Mouse (Mus musculus): Measurements from ENCODE around the gene Zfp362. TPM values are rescaled to one million over a fixed set of nuclear protein-coding genes. Genes with fewer than 3 reads are reported as not detected.

Zfp362 gene
- polyA plus RNA-seq, 1 experiment from 2014 or later = 23.5 TPM

DNA sequence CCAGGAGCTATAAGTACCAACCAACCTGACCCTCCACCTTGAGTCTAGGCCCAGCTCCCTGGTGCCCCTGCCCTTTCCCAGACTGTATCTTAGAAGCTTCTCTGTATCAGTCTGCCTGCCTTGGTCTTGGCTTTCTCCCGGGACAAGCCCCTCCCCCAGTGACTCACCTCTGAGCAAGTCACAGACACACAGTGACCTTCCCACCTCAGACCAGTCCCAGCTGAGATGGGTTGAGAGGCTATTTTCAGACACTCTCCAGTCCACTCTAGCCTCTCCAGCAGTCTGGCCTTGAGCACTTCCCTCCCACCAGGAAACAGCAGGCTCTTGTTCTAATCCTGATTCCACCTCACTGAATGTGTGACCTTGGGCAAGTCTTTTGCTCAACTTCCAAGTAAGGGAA lies 12.1 kb downstream of the Zfp362 start:
- ATAC-seq = no peak
- 23% methylated on average over 1 of the region's 1 CpGs for WGBS
- H3K36me3 ChIP-seq = no peaks in the 10 kb centered on the region
- H3K9me3 ChIP-seq = no peaks in the 10 kb centered on the region
- no peaks in the 10 kb centered on the region for H3K27me3 ChIP-seq (replicated peaks)
- no peak overlapping the region for H3K27ac ChIP-seq
- H3K4me2 ChIP-seq (replicated peaks) = no peak overlapping the region
- no peak overlapping the region for H3K4me3 ChIP-seq (replicated peaks)
- peaks cover 22% of the 10 kb centered on the region for H3K4me1 ChIP-seq (replicated peaks)
- H3K9ac ChIP-seq = no peak overlapping the region

DNA sequence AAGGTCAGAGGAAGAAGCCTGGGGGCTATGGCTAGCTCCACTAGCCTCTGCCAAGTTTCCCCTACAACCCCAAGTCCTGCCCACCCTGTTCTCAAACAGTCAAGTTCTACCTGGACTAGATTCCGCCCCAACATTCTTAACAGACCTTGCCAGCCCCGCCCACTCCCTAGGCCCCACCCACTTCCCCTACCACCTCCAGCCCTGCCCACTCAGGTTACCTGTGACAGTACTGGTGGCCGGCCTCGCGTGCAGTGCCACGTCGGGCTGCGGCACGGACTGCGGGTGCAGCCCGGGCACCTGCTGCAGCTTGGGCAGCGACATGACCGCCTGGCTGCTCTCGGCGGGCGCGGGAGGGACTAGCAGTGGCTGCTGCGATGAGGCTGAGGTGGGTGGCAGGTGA lies 16.2 kb downstream of the Zfp362 start:
- H3K9ac ChIP-seq = no peak overlapping the region
- peaks cover 23% of the 10 kb centered on the region for H3K36me3 ChIP-seq
- WGBS = 40% methylated on average over 18 of the region's 18 CpGs
- H3K4me2 ChIP-seq (replicated peaks) = peak overlapping the region; percentile 51
- 0 out of 2 replicates have a peak, but pooled peaks cover 9% of the 10 kb centered on the region for H3K4me1 ChIP-seq (replicated peaks)
- peak; percentile 86 for ATAC-seq
- H3K9me3 ChIP-seq = no peaks in the 10 kb centered on the region
- peak overlapping the region; percentile 27 for H3K4me3 ChIP-seq (replicated peaks)
- no peaks in the 10 kb centered on the region for H3K27me3 ChIP-seq (replicated peaks)
- H3K27ac ChIP-seq = no peak overlapping the region

DNA sequence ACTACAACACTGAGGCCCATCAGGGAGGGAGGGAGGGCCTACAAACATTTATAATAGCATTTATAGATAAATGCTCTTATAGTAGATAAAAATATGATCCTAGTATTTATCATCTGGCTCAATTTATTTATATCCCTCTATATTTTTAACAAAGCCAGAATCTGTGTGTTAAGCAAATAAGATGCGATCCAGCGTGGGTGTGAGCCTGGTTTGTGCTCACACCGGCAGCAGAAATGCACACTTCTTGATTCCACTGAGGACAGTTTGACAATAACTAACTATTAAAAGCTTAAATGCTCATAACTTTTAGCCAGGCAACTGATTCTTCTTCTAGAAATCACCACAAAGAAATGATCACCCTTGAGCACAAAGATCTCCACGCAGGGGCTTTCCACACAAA lies 17.7 kb downstream of the Zfp362 start:
- Histone ChIP-seq H3K4me2 (replicated peaks) (no peak overlapping the region), H3K36me3 (peaks cover 32% of the 10 kb centered on the region), H3K4me1 (replicated peaks) (0 out of 2 replicates have a peak, but pooled peaks cover 9% of the 10 kb centered on the region), H3K4me3 (replicated peaks) (no peak overlapping the region), H3K9me3 (no peaks in the 10 kb centered on the region), H3K27ac (no peak overlapping the region), H3K27me3 (replicated peaks) (no peaks in the 10 kb centered on the region), H3K9ac (no peak overlapping the region)
- ATAC-seq = no peak
- 96% methylated on average over 4 of the region's 4 CpGs for WGBS

DNA sequence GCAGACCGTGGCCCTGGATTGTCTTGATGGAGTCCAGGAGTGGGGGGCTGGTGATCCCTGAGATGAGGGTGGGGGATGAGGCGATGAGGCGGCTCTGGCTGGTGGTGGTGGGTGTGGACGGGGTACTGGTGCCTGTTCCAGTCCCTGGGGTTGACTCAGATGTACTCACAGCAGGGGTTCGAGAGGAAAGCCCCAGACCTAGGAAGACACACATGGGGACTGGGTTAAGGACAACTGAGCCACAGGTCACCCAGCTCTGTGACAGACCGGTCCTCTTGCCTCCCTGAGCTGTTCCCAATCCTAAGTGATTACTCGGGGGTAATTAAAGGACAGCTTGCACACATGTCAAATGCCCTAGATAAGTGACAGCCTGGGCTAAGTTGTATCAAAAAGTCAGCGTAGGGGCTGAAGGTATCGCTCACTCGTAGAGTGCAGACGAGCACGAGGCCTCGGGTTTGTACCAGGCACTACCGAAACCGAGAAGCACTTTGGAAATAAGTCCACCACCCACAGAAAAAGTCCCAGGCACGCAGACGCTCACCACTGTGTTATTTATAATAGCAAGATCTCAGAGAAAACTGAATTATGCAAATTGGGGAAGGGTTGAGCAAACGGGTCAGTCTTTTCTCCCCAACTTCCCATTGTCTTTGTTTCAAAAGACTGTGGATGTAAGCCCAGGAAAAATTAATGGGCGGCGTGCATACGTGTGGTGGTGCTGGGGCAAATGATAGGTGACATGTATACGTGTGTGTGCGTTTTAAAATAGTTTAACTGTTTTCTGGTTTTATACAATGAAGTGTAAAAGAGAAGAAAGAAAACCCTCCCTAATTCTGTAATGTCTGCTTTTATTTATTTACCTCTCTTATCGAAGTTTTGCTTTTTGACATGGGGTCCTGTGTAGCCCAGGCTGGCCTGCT lies 18.6 kb downstream of the Zfp362 start:
- H3K4me2 ChIP-seq (replicated peaks) = no peak overlapping the region
- 90% methylated on average over 24 of the region's 24 CpGs for WGBS
- no peak for ATAC-seq
- H3K36me3 ChIP-seq = peaks cover 32% of the 10 kb centered on the region
- H3K9me3 ChIP-seq = no peaks in the 10 kb centered on the region
- no peaks in the 10 kb centered on the region for H3K27me3 ChIP-seq (replicated peaks)
- no peak overlapping the region for H3K27ac ChIP-seq
- H3K9ac ChIP-seq = no peak overlapping the region
- H3K4me3 ChIP-seq (replicated peaks) = no peak overlapping the region
- 0 out of 2 replicates have a peak, but pooled peaks cover 9% of the 10 kb centered on the region for H3K4me1 ChIP-seq (replicated peaks)

DNA sequence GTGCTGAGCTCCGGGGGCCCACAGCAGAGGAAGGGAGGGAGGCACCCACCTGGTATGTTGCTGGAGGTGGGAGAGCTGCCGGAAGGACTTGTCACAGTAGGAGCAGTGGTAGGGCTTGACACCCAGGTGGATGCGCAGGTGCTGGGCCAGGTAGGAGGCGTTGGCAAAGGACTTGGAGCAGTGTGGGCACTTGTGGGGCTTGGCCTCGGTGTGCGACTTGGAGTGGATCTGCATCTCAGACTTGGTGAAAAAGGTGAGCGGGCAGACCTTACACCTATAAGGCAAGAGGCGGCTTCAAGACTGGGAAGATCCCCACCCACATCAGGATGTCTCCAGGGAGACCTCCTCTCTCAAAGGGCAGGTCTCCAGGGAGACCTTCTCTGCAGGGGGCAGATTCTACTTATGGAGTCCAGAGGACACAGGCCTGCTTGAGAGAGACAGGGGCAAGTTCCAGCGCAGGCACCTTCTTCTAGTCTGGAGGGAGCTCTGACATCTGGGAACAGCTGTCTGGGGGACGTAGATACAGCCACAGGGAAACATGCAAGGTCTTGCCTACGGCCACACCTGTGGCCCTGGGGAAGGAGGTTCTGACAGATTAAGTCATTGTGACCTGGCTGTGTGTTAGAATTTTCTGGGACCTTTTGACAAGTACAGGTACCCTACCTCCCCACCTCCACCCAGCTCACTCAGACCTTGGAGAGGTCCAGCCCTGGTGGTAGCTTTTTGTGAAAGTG lies 19.8 kb downstream of the Zfp362 start:
- no peaks in the 10 kb centered on the region for H3K9me3 ChIP-seq
- no peak overlapping the region for H3K27ac ChIP-seq
- peaks cover 40% of the 10 kb centered on the region for H3K36me3 ChIP-seq
- H3K4me3 ChIP-seq (replicated peaks) = no peak overlapping the region
- 0 out of 2 replicates have a peak, but pooled peaks cover 9% of the 10 kb centered on the region for H3K4me1 ChIP-seq (replicated peaks)
- no peak for ATAC-seq
- 94% methylated on average over 11 of the region's 11 CpGs for WGBS
- H3K9ac ChIP-seq = no peak overlapping the region
- H3K4me2 ChIP-seq (replicated peaks) = no peak overlapping the region
- no peaks in the 10 kb centered on the region for H3K27me3 ChIP-seq (replicated peaks)

DNA sequence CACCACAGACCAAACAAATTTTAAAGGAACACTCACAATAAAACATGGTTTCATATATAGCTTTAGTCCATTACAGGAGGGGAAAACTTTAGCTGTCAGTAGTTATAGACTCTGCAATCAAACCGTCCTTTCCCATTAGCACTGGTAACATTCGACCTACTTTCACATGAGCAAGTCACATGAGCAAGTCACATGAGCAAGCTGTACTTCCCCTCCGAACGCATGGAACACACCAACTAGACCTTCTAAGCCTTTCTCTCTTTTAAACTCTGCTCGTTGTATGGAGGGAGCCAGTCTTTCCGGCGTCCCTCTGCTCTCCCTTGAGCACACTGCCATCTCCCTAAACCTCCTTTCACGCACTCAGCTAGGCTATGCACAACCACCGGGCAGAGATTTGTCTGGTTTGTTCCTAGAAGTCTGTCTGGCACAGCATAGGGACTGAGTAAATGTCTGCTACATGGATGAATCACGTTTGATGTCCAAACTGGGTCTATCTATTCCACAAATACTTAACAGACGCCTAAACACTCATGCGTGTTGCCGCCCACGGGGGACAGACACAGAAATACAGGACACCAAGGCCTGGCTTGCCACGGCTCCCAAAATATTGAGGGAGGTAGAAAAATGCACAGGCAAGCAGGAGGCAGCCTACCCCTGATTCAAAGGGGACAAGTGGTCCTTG lies 20.8 kb downstream of the Zfp362 start:
- Histone ChIP-seq H3K4me2 (replicated peaks) (no peak overlapping the region), H3K9ac (no peak overlapping the region), H3K36me3 (peaks cover 40% of the 10 kb centered on the region), H3K27ac (no peak overlapping the region), H3K9me3 (no peaks in the 10 kb centered on the region), H3K27me3 (replicated peaks) (no peaks in the 10 kb centered on the region), H3K4me3 (replicated peaks) (no peak overlapping the region), H3K4me1 (replicated peaks) (0 out of 2 replicates have a peak, but pooled peaks cover 2% of the 10 kb centered on the region)
- 92% methylated on average over 15 of the region's 15 CpGs for WGBS
- no peak for ATAC-seq

DNA sequence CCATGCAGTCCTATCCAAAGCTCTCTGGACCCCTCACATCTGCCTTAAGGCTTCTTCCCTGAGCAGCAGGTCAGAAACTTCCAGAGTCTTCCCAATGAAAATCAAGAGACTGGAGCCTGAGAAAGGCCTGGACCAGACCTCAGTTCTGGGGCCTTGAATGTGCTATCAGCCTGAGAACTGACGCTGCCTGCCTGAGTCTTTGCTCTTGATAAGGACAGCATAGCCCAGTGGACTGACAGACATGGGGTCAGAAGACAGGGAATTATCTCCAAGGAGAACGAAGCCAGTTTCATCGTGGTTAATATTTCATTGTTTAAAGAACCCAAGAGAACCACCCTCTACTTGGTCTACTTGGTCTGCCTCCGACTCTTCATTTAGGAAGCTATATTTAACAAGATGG lies 23.2 kb downstream of the Zfp362 start:
- Histone ChIP-seq H3K36me3 (peaks cover 42% of the 10 kb centered on the region), H3K27me3 (replicated peaks) (no peaks in the 10 kb centered on the region), H3K4me2 (replicated peaks) (no peak overlapping the region), H3K27ac (no peak overlapping the region), H3K4me1 (replicated peaks) (no peaks in the 10 kb centered on the region), H3K4me3 (replicated peaks) (no peak overlapping the region), H3K9ac (no peak overlapping the region), H3K9me3 (no peaks in the 10 kb centered on the region)
- no peak for ATAC-seq
- 48% methylated on average over 4 of the region's 4 CpGs for WGBS

DNA sequence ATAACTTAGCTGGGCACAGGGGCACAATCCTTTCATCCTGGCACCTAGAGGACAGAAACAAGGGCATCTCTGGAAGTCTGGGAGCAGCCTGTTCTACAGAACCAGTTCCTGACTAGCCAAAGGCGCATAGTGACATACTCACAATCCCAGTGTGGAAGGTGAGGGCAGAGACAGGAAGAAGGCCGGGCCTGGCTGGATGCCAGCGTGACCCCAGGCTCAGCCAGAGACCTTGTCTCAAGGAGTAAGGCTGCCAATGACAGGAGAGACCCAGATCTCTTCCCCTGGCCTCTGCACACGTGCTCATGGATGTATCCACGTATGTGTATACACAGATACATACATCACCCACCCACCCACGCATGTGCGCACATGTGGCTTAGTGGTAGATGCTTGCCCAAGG lies 23.8 kb downstream of the Zfp362 start:
- Histone ChIP-seq H3K36me3 (peaks cover 48% of the 10 kb centered on the region), H3K9ac (no peak overlapping the region), H3K27me3 (replicated peaks) (no peaks in the 10 kb centered on the region), H3K4me1 (replicated peaks) (0 out of 2 replicates have a peak, but pooled peaks cover 2% of the 10 kb centered on the region), H3K4me2 (replicated peaks) (no peak overlapping the region), H3K9me3 (no peaks in the 10 kb centered on the region), H3K27ac (no peak overlapping the region), H3K4me3 (replicated peaks) (no peak overlapping the region)
- ATAC-seq = no peak
- WGBS = 89% methylated on average over 7 of the region's 7 CpGs

DNA sequence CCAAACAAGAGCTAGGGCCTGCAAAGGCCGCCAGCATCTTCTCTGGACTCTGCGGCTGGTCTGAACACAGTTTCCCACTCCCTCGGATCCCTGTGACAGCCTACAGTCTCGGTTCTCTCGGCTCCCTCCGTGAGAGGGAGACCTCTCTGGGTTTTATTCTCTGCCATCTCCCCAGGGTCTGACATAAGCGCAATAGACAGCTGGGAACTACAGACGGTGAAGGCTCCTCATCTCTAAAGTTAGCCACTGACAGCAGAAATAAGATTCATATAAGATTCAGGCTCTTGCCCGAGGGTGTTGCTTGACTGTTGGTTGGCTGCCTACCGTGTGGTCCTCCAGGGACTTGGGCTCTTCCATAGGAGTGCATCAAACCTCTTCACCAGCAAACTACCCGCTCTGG lies 28.3 kb downstream of the Zfp362 start:
- no peak for ATAC-seq
- H3K4me3 ChIP-seq (replicated peaks) = no peak overlapping the region
- H3K9ac ChIP-seq = no peak overlapping the region
- peaks cover 45% of the 10 kb centered on the region for H3K36me3 ChIP-seq
- H3K9me3 ChIP-seq = no peaks in the 10 kb centered on the region
- H3K27me3 ChIP-seq (replicated peaks) = no peaks in the 10 kb centered on the region
- 0 out of 2 replicates have a peak, but pooled peaks cover 4% of the 10 kb centered on the region for H3K4me1 ChIP-seq (replicated peaks)
- WGBS = 78% methylated on average over 11 of the region's 11 CpGs
- H3K27ac ChIP-seq = no peak overlapping the region
- H3K4me2 ChIP-seq (replicated peaks) = no peak overlapping the region

DNA sequence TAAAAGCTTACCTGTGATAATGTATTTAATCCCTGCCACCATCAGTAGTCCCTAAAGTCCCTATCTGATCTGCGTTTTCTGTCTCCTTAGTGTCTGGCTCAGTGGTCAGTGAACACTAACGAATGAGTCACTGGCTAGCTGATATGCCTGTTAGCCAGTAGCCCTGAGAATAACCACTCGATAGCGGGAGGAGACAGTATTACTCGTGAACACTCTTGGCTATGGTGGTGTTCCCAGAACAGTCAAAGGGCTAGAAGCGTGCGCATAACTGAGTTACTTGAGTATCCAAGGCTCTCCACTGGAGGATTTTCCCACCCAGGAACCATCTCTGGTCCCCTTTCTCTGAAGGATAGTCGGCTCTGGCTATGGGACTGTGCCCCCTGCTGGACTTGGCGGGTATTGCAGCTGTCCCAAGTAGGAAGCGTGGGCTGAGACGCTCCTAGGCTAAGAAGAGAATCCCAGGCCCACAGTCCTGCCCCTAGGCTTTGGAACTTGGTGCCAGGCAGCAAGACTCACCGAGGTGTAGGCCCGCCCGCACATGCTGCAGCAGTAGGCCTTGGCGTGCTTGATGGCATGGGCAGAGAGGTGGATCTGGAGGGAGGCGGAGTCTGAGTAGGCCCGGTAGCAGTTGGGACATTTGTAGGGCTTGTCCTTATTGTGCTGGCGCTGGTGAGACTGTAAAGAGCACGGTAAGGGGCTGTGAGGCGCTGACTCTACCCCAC lies 29.1 kb downstream of the Zfp362 start:
- no peaks in the 10 kb centered on the region for H3K9me3 ChIP-seq
- no peaks in the 10 kb centered on the region for H3K27me3 ChIP-seq (replicated peaks)
- H3K4me2 ChIP-seq (replicated peaks) = no peak overlapping the region
- WGBS = 49% methylated on average over 20 of the region's 20 CpGs
- no peak overlapping the region for H3K9ac ChIP-seq
- no peak overlapping the region for H3K27ac ChIP-seq
- H3K4me3 ChIP-seq (replicated peaks) = no peak overlapping the region
- H3K4me1 ChIP-seq (replicated peaks) = 0 out of 2 replicates have a peak, but pooled peaks cover 4% of the 10 kb centered on the region
- H3K36me3 ChIP-seq = peaks cover 44% of the 10 kb centered on the region
- peak; percentile 47 for ATAC-seq

DNA sequence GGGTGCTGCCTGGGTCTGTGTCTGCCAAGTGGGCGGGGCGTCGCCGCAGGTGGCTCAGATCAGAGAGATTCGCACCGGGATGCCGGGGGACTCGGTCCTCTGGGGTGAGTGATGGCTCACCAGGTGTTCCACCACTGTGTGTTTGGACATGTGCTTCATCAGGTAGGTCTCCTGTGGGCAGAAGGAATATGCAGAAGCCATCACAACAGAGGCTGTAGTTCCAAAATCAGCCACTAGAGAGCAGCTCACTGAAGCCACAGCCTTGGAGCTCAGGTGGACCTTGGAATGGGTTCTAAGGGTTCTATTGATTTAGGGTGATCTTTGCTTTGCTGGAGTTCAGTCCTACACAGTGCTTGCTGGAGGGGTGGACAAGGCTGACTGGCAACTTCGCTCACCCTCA lies 31.4 kb downstream of the Zfp362 start:
- Histone ChIP-seq H3K4me2 (replicated peaks) (no peak overlapping the region), H3K4me1 (replicated peaks) (0 out of 2 replicates have a peak, but pooled peaks cover 4% of the 10 kb centered on the region), H3K27ac (no peak overlapping the region), H3K27me3 (replicated peaks) (no peaks in the 10 kb centered on the region), H3K9me3 (no peaks in the 10 kb centered on the region), H3K9ac (no peak overlapping the region), H3K36me3 (peaks cover 41% of the 10 kb centered on the region), H3K4me3 (replicated peaks) (no peak overlapping the region)
- ATAC-seq = peak; percentile 54; the same call in 1 of the 2 replicates
- 92% methylated on average over 9 of the region's 9 CpGs for WGBS
